Mouse (Mus musculus) liver, embryonic 12.5 days (tissue): Measurements from ENCODE around the gene Rbfox3. TPM values are rescaled to one million over a fixed set of nuclear protein-coding genes. Genes with fewer than 3 reads are reported as not detected.

Source experiments
- ATAC-seq: fragments of 200-750 bp; cut with Nextera tagmentation; 2 replicates; pipeline ENCODE4 v1.8.0; 2017; ENCODE audit warnings: moderate number of reproducible peaks, mild to moderate bottlenecking, moderate library complexity
- H3K27ac ChIP-seq: fragments of 300-500 bp; sonication (generic); 2 replicates; pipeline ENCODE4 v1.5.1; 2016; ENCODE audit warnings: mild to moderate bottlenecking
- H3K27me3 ChIP-seq: fragments of 300-500 bp; sonication (generic); replicated peaks from 2 replicates; pipeline ENCODE4 v1.6.1; 2016; ENCODE audit warnings: mild to moderate bottlenecking, moderate library complexity
- H3K36me3 ChIP-seq: fragments of 300-500 bp; sonication (generic); 2 replicates; pipeline ENCODE4 v1.6.1; 2016; ENCODE audit warnings: mild to moderate bottlenecking, moderate library complexity
- H3K4me1 ChIP-seq: fragments of 300-500 bp; sonication (generic); 2 replicates; pipeline ENCODE4 v1.6.1; 2016
- H3K4me2 ChIP-seq: fragments of 300-500 bp; sonication (generic); 2 replicates; pipeline ENCODE4 v1.6.1; 2016; ENCODE audit warnings: mild to moderate bottlenecking, moderate library complexity
- H3K4me3 ChIP-seq: fragments of 300-500 bp; sonication (generic); 2 replicates; pipeline ENCODE4 v1.5.1; 2016; ENCODE audit warnings: mild to moderate bottlenecking, moderate library complexity
- H3K9ac ChIP-seq: fragments of 300-500 bp; sonication (generic); 2 replicates; pipeline ENCODE4 v1.6.1; 2016; ENCODE audit warnings: mild to moderate bottlenecking, moderate library complexity
- H3K9me3 ChIP-seq: fragments of 300-500 bp; sonication (generic); replicated peaks from 2 replicates; pipeline ENCODE4 v1.6.1; 2016; ENCODE audit warnings: mild to moderate bottlenecking, moderate library complexity
- WGBS: fragments of 180-500 bp; shearing (Covaris S2); methylation state at CpG from one replicate; pipeline ENCODE4 v1.1.7; 2016; ENCODE audit not compliant: insufficient replicate concordance; 5-methylcytosine and 5-hydroxymethylcytosine counted together
- polyA plus RNA-seq: library from polyadenylated mRNA; unstranded; fragments of >200 nt; fragmentation: Nextera tagmentation; extraction: Ambion mirVana; gene quantifications from 2 replicates; pipeline ENCODE4 v1.2.1, GENCODE M21; 2016

Rbfox3 gene
- polyA plus RNA-seq, 1 experiment from 2014 or later, result 0.46 TPM

- Histone ChIP-seq H3K27me3 (no peaks in the 10 kb centered on the region), H3K4me1 (no peaks in the 10 kb centered on the region), H3K4me3 (no peak overlapping the region), H3K27ac (no peak overlapping the region), H3K4me2 (no peak overlapping the region), H3K9me3 (no peaks in the 10 kb centered on the region), H3K36me3 (no peaks in the 10 kb centered on the region), H3K9ac (no peak overlapping the region)
- ATAC-seq, result no peak
- 58% methylated on average over 10 of the region's 10 CpGs for WGBS
Measured at GRCm38 (mm10) chr11:118832793-118833481, 78.5 kb downstream of the Rbfox3 start.

GRCm38 (mm10) chr11:118831730-118832129, 79.7 kb downstream of the Rbfox3 start:
- no peak overlapping the region for H3K27ac ChIP-seq
- H3K9me3 ChIP-seq, result no peaks in the 10 kb centered on the region
- H3K9ac ChIP-seq, result no peak overlapping the region
- 54% methylated on average over 7 of the region's 7 CpGs for WGBS
- no peak overlapping the region for H3K4me3 ChIP-seq
- H3K4me2 ChIP-seq, result no peak overlapping the region
- H3K4me1 ChIP-seq, result no peaks in the 10 kb centered on the region
- no peaks in the 10 kb centered on the region for H3K27me3 ChIP-seq
- ATAC-seq, result no peak
- no peaks in the 10 kb centered on the region for H3K36me3 ChIP-seq

- WGBS, result 60% methylated on average over 25 of the region's 25 CpGs
- H3K9me3 ChIP-seq, result no peaks in the 10 kb centered on the region
- H3K4me3 ChIP-seq, result no peak overlapping the region
- H3K4me1 ChIP-seq, result no peaks in the 10 kb centered on the region
- ATAC-seq, result no peak
- H3K27me3 ChIP-seq, result no peaks in the 10 kb centered on the region
- H3K27ac ChIP-seq, result no peak overlapping the region
- no peak overlapping the region for H3K4me2 ChIP-seq
- no peaks in the 10 kb centered on the region for H3K36me3 ChIP-seq
- H3K9ac ChIP-seq, result no peak overlapping the region
Measured at GRCm38 (mm10) chr11:118825280-118826094, 85.9 kb downstream of the Rbfox3 start.

DNA sequence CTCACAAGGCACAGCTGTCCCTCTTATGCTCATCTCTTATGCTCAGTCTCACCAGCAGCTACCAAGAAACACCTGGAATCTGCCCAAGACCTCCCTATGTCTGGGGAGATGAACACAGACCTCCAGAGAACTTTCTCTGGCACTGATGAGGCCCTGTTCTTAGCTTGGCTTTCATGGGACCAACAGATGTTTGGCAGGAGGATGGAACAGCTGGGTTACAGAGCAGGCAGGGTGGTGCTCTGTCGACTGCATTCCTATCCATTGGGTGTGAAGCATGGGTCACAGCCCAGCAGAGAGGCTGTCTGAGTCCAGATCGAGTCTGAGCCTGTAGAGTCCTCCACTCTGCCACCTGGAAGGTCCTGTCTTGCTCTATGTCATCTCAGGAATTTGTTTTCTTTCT, 90.0 kb downstream of the Rbfox3 start:
- Histone ChIP-seq H3K27me3 (no peaks in the 10 kb centered on the region), H3K36me3 (no peaks in the 10 kb centered on the region), H3K9me3 (no peaks in the 10 kb centered on the region), H3K27ac (no peak overlapping the region), H3K4me3 (no peak overlapping the region), H3K9ac (no peak overlapping the region), H3K4me2 (no peak overlapping the region), H3K4me1 (no peaks in the 10 kb centered on the region)
- no peak for ATAC-seq
- WGBS, result 33% methylated on average over 2 of the region's 2 CpGs

- Histone ChIP-seq H3K9me3 (no peaks in the 10 kb centered on the region), H3K36me3 (no peaks in the 10 kb centered on the region), H3K4me1 (no peaks in the 10 kb centered on the region), H3K27ac (no peak overlapping the region), H3K27me3 (no peaks in the 10 kb centered on the region; the same call in 1 of the 2 replicates), H3K4me2 (no peak overlapping the region), H3K9ac (no peak overlapping the region), H3K4me3 (no peak overlapping the region)
- WGBS, result 80% methylated on average over 8 of the region's 8 CpGs
- ATAC-seq, result no peak
Measured at GRCm38 (mm10) chr11:118818528-118818927, 92.9 kb downstream of the Rbfox3 start.

- Histone ChIP-seq H3K27me3 (no peaks in the 10 kb centered on the region; the same call in 1 of the 2 replicates), H3K9ac (no peak overlapping the region), H3K9me3 (no peaks in the 10 kb centered on the region), H3K4me2 (no peak overlapping the region), H3K4me3 (no peak overlapping the region), H3K36me3 (no peaks in the 10 kb centered on the region), H3K4me1 (no peaks in the 10 kb centered on the region), H3K27ac (no peak overlapping the region)
- WGBS, result 69% methylated on average over 5 of the region's 5 CpGs
- no peak for ATAC-seq
Measured at GRCm38 (mm10) chr11:118815118-118815517, 96.3 kb downstream of the Rbfox3 start.

GRCm38 (mm10) chr11:118813942-118814341, 97.5 kb downstream of the Rbfox3 start:
- H3K36me3 ChIP-seq, result no peaks in the 10 kb centered on the region
- ATAC-seq, result no peak
- H3K9ac ChIP-seq, result no peak overlapping the region
- H3K27me3 ChIP-seq, result no peaks in the 10 kb centered on the region; the same call in 1 of the 2 replicates
- no peak overlapping the region for H3K4me2 ChIP-seq
- H3K4me3 ChIP-seq, result no peak overlapping the region
- WGBS, result 69% methylated on average over 11 of the region's 11 CpGs
- H3K4me1 ChIP-seq, result no peaks in the 10 kb centered on the region
- no peaks in the 10 kb centered on the region for H3K9me3 ChIP-seq
- no peak overlapping the region for H3K27ac ChIP-seq

DNA sequence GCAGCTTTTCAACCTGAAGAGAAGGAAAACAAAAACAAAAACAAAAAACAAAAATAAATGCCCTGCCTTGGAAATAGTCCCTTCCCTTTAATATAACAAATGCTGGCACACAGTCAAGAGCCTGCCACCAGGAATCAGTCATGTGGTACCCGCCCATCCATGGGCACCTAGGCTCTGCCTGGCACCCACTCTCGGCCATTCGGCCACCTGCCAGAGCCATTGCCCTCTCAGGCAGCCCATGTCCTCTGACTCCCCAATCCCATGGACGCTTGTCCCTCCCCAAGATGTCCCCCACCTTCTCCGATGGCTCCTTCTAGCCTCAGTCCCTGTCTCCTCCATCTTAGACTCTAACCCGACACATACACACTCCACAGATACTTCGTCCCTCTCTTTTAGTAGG, 100.0 kb downstream of the Rbfox3 start:
- Histone ChIP-seq H3K4me2 (no peak overlapping the region), H3K9me3 (no peaks in the 10 kb centered on the region), H3K4me3 (no peak overlapping the region), H3K27me3 (no peaks in the 10 kb centered on the region; the same call in 1 of the 2 replicates), H3K27ac (no peak overlapping the region), H3K4me1 (no peaks in the 10 kb centered on the region), H3K36me3 (no peaks in the 10 kb centered on the region), H3K9ac (no peak overlapping the region)
- 63% methylated on average over 7 of the region's 7 CpGs for WGBS
- no peak for ATAC-seq

DNA sequence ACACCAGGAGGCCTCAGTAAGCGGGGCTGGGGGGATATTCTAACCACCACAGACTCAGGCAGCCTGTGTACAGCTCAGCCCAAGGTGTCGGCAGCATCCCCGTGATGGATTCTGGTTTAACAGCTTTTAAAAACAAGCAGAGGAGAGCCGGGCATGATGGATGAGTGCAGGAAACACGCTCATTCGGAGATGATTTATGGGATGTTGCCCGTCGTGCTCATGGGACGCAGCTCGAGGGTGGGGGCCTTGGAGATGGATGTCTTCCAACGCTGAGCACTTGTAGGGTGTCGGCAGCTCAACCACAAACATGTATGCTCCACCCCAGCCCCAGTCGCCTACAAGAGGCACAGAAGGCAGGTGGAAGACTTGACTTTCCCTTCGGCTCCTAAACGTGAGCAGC, 103.9 kb downstream of the Rbfox3 start:
- H3K27me3 ChIP-seq, result no peaks in the 10 kb centered on the region
- no peak for ATAC-seq
- no peak overlapping the region for H3K4me2 ChIP-seq
- no peak overlapping the region for H3K27ac ChIP-seq
- no peaks in the 10 kb centered on the region for H3K9me3 ChIP-seq
- no peak overlapping the region for H3K9ac ChIP-seq
- no peaks in the 10 kb centered on the region for H3K36me3 ChIP-seq
- H3K4me3 ChIP-seq, result no peak overlapping the region
- WGBS, result 54% methylated on average over 15 of the region's 15 CpGs
- H3K4me1 ChIP-seq, result no peaks in the 10 kb centered on the region

- no peaks in the 10 kb centered on the region for H3K4me1 ChIP-seq
- H3K27ac ChIP-seq, result no peak overlapping the region
- no peaks in the 10 kb centered on the region for H3K36me3 ChIP-seq
- no peaks in the 10 kb centered on the region for H3K27me3 ChIP-seq
- H3K4me2 ChIP-seq, result no peak overlapping the region
- no peak for ATAC-seq
- H3K4me3 ChIP-seq, result no peak overlapping the region
- 59% methylated on average over 8 of the region's 8 CpGs for WGBS
- no peaks in the 10 kb centered on the region for H3K9me3 ChIP-seq
- no peak overlapping the region for H3K9ac ChIP-seq
Measured at GRCm38 (mm10) chr11:118794856-118795602, 116.4 kb downstream of the Rbfox3 start.

- Histone ChIP-seq H3K27me3 (no peaks in the 10 kb centered on the region), H3K9ac (no peak overlapping the region), H3K4me2 (no peak overlapping the region), H3K27ac (no peak overlapping the region), H3K9me3 (no peaks in the 10 kb centered on the region), H3K36me3 (no peaks in the 10 kb centered on the region), H3K4me1 (no peaks in the 10 kb centered on the region), H3K4me3 (no peak overlapping the region)
- WGBS, result 67% methylated on average over 16 of the region's 16 CpGs
- no peak for ATAC-seq
Measured at GRCm38 (mm10) chr11:118793639-118794021, 117.8 kb downstream of the Rbfox3 start.
